ENCODE assay signal across 11 mouse cellular contexts in the genomic region with DNA sequence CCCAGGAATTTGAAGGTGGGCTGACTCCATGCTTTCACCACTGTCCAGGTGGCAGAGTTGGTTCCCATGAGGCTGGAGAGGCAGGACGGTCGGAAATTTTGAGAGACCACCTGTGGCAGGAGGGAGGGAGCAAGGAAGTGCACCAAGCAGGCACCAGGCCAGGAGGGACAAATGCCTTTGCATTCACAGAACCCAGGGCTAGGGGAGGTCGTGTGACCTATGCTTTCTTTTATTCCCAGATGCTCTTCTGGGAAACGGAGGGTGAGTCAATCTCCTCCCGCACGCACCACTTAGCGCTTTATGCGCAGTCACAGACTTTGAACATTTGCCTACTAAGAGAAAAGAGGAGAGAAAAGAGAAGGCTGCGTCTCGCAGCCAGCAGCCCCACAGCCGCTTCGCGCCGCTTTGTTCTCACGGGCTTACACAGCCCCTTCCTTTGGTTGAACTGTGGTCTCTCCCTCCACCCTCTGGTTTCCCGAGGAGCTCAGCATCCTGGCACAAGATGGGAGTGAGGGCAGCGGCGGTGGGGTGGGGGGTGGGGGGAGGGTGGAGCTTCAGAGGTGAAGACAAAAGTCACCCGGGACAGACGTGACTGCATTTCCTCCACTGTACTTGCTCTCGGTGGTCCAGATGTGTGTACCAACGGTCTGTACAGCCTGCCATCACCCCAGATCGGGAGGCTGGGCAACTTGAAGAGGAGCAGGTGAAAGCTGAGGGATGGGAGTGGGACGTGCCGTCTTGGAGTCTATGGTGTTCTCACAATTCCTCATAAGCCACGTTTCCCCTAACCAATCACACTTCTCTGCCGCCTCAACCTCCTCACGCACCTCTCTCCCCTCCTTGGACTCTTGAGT. TPM values are rescaled to one million over a fixed set of nuclear protein-coding genes. Genes with fewer than 3 reads are reported as not detected.
DNase-seq lines count a peak whose midpoint lies in the region; ATAC-seq and TF ChIP-seq lines count a peak whose summit lies in the region.
"Had no signal": no experiment of that assay in that cellular context is flagged by ENCODE, and none has a peak within 500 bp of the region (broad histone marks: within the 10 kb centered on the region; RNA-seq: fewer than 3 reads in every experiment).

No protein-coding gene starts in this region.

- H3K27ac ChIP-seq in forebrain, embryonic 14.5 days (ENCODE audit: low read depth, low read length) = no peak overlapping the region
- H3K27ac ChIP-seq in liver, postnatal 0 days (ENCODE audit: low read depth) = no peak overlapping the region

- 2% methylated on average over 28 of the region's 28 CpGs for WGBS in forebrain, embryonic 14.5 days
- WGBS in liver, postnatal 0 days (ENCODE audit: insufficient replicate concordance) = 5% methylated on average over 27 of the region's 28 CpGs

- no peaks in the 10 kb centered on the region for H3K9me3 ChIP-seq in forebrain, embryonic 14.5 days (replicated peaks; ENCODE audit: control insufficient read depth, low read length)
- no peaks in the 10 kb centered on the region for H3K9me3 ChIP-seq in liver, postnatal 0 days (ENCODE audit: low read length)

- H3K27me3 ChIP-seq in forebrain, embryonic 14.5 days (replicated peaks; ENCODE audit: control insufficient read depth, insufficient read depth, low read length) = peaks cover 4% of the 10 kb centered on the region; the same call in 1 of the 2 replicates
- peaks cover 26% of the 10 kb centered on the region for H3K27me3 ChIP-seq in liver, postnatal 0 days (ENCODE audit: insufficient read depth, low read length)

- DNase-seq in testis, postnatal 14 days (ENCODE audit: low spot score) = peak; percentile 2
- no peak for DNase-seq in testis, postnatal 10 days (ENCODE audit: low spot score)
- DNase-seq in forebrain, embryonic 14.5 days (ENCODE audit: low spot score) = peak; percentile 56
- no peak for DNase-seq in liver, postnatal 0 days
- DNase-seq in thymus, postnatal 4 days = peak; percentile 47
- DNase-seq in B cell, adult 2 months = no peak
- no peak for DNase-seq in frontal cortex, adult 2 months (ENCODE audit: extremely low spot score in 1 of 2, low spot score in 1 of 2)
- DNase-seq: gastrocnemius, postnatal 14 days; lung, postnatal 10 days had no signal

- peak overlapping the region; percentile 56 for H3K4me2 ChIP-seq in forebrain, embryonic 14.5 days (ENCODE audit: low read length)
- H3K4me2 ChIP-seq in liver, postnatal 0 days (ENCODE audit: low read depth, low read length) = 0 out of 2 replicates have a peak overlapping the region, but pooled peaks have one; percentile 18

- no peak for TF ChIP-seq EP300 in liver, postnatal 0 days (IDR thresholded peaks at IDR 0.05; ENCODE audit: low read depth)

- peaks cover 4% of the 10 kb centered on the region; the same call in 1 of the 2 replicates for H3K4me1 ChIP-seq in forebrain, embryonic 14.5 days (ENCODE audit: control insufficient read depth, insufficient read depth, low read length)
- H3K4me1 ChIP-seq in liver, postnatal 0 days (ENCODE audit: insufficient read depth) = no peaks in the 10 kb centered on the region

- peak; percentile 57; the same call in 1 of the 2 replicates for ATAC-seq in forebrain, embryonic 14.5 days
- ATAC-seq in liver, postnatal 0 days = no peak
- no peak for ATAC-seq in megakaryocyte-erythroid progenitor cell, adult 5-6 weeks (replicated peaks; ENCODE audit: low FRiP score, low TSS enrichment, poor library complexity, severe bottlenecking)

- H3K9ac ChIP-seq in forebrain, embryonic 14.5 days (ENCODE audit: low read length) = peak overlapping the region; percentile 22
- no peak overlapping the region for H3K9ac ChIP-seq in liver, postnatal 0 days (replicated peaks)

- H3K4me3 ChIP-seq in forebrain, embryonic 14.5 days (ENCODE audit: low read depth, low read length) = peak overlapping the region; percentile 8
- no peak overlapping the region for H3K4me3 ChIP-seq in liver, postnatal 0 days (ENCODE audit: low read depth, low read length)

- no peaks in the 10 kb centered on the region for H3K36me3 ChIP-seq in forebrain, embryonic 14.5 days (ENCODE audit: control insufficient read depth, insufficient read depth, low read length)
- no peaks in the 10 kb centered on the region for H3K36me3 ChIP-seq in liver, postnatal 0 days (replicated peaks; ENCODE audit: insufficient read depth, low read length)

- no peak for TF ChIP-seq CTCF in liver, postnatal 0 days (IDR thresholded peaks at IDR 0.05; ENCODE audit: low read depth)

RNA-seq across cellular contexts. Expression of a gene that starts 2.1 kb away (rescaled TPM):
- polyA plus RNA-seq in forebrain, embryonic 14.5 days (2014; fragmentation: Nextera tagmentation; extraction: Ambion mirVana) = not detected in 2 replicates
- polyA plus RNA-seq in liver, postnatal 0 days (2015; fragmentation: Nextera tagmentation; extraction: Ambion mirVana) = not detected in 2 replicates
- total RNA-seq in megakaryocyte-erythroid progenitor cell, adult 5-6 weeks (2014; fragmentation: Nextera tagmentation) = not detected in 2 replicates
- total RNA-seq in megakaryocyte-erythroid progenitor cell, adult 5-6 weeks (2017) = not detected in 2 replicates
- not detected in 2 replicates for polyA plus RNA-seq in frontal cortex, adult 2 months (2012; rRNA removed)
- total RNA-seq: gastrocnemius, postnatal 14 days had no signal
- polyA plus RNA-seq: testis, adult 2 months had no signal

RNA-seq across cellular contexts. Expression of a gene that starts 17.4 kb away (rescaled TPM):
- 0.06 TPM in 1 of 2 replicates, not detected in the other for polyA plus RNA-seq in forebrain, embryonic 14.5 days (2014; fragmentation: Nextera tagmentation; extraction: Ambion mirVana)
- polyA plus RNA-seq in liver, postnatal 0 days (2015; fragmentation: Nextera tagmentation; extraction: Ambion mirVana) = not detected in 2 replicates
- total RNA-seq in megakaryocyte-erythroid progenitor cell, adult 5-6 weeks (2014; fragmentation: Nextera tagmentation) = not detected in 2 replicates
- not detected in 2 replicates for total RNA-seq in megakaryocyte-erythroid progenitor cell, adult 5-6 weeks (2017)
- 0.70 and 0.99 TPM in 2 replicates for polyA plus RNA-seq in frontal cortex, adult 2 months (2012; rRNA removed)

RNA-seq across cellular contexts. Expression of a gene that starts 32.0 kb away (rescaled TPM):
- 0.51 TPM in 1 of 2 replicates, not detected in the other for polyA plus RNA-seq in forebrain, embryonic 14.5 days (2014; fragmentation: Nextera tagmentation; extraction: Ambion mirVana)
- not detected in 2 replicates for polyA plus RNA-seq in liver, postnatal 0 days (2015; fragmentation: Nextera tagmentation; extraction: Ambion mirVana)
- total RNA-seq in megakaryocyte-erythroid progenitor cell, adult 5-6 weeks (2014; fragmentation: Nextera tagmentation) = not detected in 2 replicates
- not detected in 2 replicates for total RNA-seq in megakaryocyte-erythroid progenitor cell, adult 5-6 weeks (2017)
- not detected in 2 replicates for polyA plus RNA-seq in frontal cortex, adult 2 months (2012; rRNA removed)
- total RNA-seq: gastrocnemius, postnatal 14 days had no signal
- polyA plus RNA-seq: testis, adult 2 months had no signal

RNA-seq across cellular contexts. Expression of a gene that starts 36.3 kb away (rescaled TPM):
- 0.28 and 0.36 TPM in 2 replicates for polyA plus RNA-seq in forebrain, embryonic 14.5 days (2014; fragmentation: Nextera tagmentation; extraction: Ambion mirVana)
- 0.13 TPM in 1 of 2 replicates, not detected in the other for polyA plus RNA-seq in liver, postnatal 0 days (2015; fragmentation: Nextera tagmentation; extraction: Ambion mirVana)
- not detected in 2 replicates for total RNA-seq in megakaryocyte-erythroid progenitor cell, adult 5-6 weeks (2014; fragmentation: Nextera tagmentation)
- total RNA-seq in megakaryocyte-erythroid progenitor cell, adult 5-6 weeks (2017) = not detected in 2 replicates
- polyA plus RNA-seq in frontal cortex, adult 2 months (2012; rRNA removed) = 0.44 and 0.65 TPM in 2 replicates
- total RNA-seq: gastrocnemius, postnatal 14 days had no signal

RNA-seq across cellular contexts. Expression of a gene that starts 52.4 kb away (rescaled TPM):
- 4.7 and 6.5 TPM in 2 replicates for polyA plus RNA-seq in forebrain, embryonic 14.5 days (2014; fragmentation: Nextera tagmentation; extraction: Ambion mirVana)
- polyA plus RNA-seq in liver, postnatal 0 days (2015; fragmentation: Nextera tagmentation; extraction: Ambion mirVana) = 3.0 and 3.5 TPM in 2 replicates
- 9.3 and 24.6 TPM in 2 replicates for total RNA-seq in megakaryocyte-erythroid progenitor cell, adult 5-6 weeks (2014; fragmentation: Nextera tagmentation)
- 11.6 and 13.3 TPM in 2 replicates for total RNA-seq in megakaryocyte-erythroid progenitor cell, adult 5-6 weeks (2017)
- polyA plus RNA-seq in frontal cortex, adult 2 months (2012; rRNA removed) = 10.7 and 11.6 TPM in 2 replicates

Comparison
In these comparisons a context has a peak if more than half of its experiments do, and no peak if none do; other contexts are left out.
1. DNase-seq: peak in testis, postnatal 14 days (single experiment), forebrain, embryonic 14.5 days (single experiment) and thymus, postnatal 4 days (single experiment); none in testis, postnatal 10 days (single experiment), liver, postnatal 0 days (single experiment), B cell, adult 2 months (0 of 2) and frontal cortex, adult 2 months (0 of 2).